Mouse (Mus musculus): ENCODE data around the gene Gm9918. TPM values are rescaled to one million over a fixed set of nuclear protein-coding genes. Genes with fewer than 3 reads are reported as not detected.
"Not testable (repeated sequence)": the region's sequence is repeated elsewhere in the genome, so short reads cannot be mapped to it uniquely, and the experiment has no call there.

Gm9918 gene
- total RNA-seq (2022), result not detected

DNA sequence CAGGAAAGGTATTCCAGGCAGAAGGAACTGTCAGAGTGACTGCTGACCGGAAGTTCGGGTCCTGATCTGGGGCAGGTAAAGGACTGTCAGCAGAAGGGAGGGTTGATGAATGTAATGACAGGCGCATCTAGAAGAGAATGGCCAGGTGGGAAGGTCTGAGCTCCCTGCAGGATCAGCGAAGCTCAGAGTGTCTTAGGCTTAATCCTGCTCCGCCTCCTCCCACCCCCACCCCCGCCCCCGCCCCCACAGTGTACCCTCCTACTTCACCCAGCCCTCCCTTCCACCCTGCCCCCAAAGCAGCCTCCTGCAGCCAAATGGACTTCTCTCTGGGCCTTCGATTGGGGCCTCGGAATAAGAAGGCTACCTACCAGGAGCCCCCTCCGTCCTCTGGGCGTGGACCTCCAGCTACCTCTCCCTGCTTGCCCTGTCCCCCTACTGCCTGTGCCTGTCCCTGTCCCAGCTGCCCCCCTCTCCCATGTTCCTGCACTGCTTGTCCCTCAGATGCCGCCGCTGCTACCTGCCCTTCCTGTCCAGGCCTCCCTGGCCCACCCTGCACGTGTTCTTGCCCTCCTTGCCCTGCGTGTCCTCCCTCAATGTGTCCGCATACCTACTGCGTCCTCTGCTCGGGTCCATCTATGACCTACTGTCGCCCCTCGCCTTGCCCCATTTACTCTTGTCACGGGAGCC lies at the start of gene Gm9918:
Gm9918 (plus strand) TSS at position 290 of the 687 bp plus-strand sequence.
- no peak for DNase-seq (ENCODE audit: low spot score in 2 of 2)

DNA sequence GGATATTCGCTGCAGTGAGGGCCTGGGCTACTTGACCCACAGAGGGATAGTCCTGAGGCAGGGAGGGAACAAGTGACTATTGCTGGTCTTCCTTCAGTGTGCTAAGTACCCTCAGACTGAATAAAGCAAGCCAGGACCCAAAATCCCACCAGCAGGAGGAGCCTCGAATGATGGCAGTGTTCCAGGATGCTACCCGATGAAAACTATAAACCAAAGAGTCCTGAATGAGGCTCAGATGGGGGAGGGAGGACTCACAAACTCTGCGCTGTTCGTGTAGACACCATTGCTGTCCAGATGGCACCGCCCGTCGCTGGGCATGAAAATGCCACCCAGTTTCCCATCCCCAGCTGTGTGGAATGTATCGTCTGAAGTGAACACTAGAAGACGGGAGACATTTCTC lies 48.0 kb upstream of the Gm9918 start:
- DNase-seq (ENCODE audit: low spot score in 2 of 2), result no peak

DNA sequence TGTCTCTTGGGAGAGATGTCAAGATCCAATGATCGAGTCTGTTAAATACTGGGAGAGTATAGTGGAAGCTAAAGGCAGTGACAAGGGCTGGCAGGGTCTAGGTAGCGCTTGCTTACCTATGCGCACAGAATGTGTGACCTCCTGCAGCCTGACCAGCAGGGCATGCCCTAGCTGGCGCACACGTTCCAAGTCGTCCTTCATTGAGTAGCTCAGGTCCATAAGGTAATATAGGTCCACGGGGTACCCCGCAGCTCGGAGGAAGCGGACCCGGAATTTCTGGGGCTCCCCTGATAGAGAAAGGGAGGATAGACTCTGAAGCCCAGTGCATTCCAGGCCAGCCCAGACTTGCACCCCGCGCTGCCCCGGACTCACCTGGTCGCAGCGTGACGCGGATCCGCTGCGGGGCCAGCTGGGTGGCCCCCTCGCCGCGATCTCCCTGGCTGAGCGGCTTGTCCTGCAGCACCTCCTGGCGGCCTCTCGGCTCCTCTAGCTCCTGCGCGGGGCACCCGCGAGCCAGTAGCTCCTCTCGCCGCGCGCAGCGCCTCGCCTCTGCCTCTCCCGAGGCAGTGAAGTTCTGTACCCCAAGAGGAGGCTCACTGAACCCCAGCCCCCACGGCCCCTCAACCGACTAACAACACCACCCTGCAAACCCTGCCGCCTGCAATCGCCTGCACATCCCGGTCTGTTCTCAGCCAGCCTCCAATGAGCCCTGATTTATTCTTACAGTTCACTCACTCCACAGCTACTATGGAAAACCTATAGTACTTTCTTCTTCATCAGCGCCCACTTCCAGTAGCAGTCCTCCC lies 46.0 kb upstream of the Gm9918 start:
- peak; percentile 61 to 69 for DNase-seq (ENCODE audit: low spot score in 2 of 2)

DNA sequence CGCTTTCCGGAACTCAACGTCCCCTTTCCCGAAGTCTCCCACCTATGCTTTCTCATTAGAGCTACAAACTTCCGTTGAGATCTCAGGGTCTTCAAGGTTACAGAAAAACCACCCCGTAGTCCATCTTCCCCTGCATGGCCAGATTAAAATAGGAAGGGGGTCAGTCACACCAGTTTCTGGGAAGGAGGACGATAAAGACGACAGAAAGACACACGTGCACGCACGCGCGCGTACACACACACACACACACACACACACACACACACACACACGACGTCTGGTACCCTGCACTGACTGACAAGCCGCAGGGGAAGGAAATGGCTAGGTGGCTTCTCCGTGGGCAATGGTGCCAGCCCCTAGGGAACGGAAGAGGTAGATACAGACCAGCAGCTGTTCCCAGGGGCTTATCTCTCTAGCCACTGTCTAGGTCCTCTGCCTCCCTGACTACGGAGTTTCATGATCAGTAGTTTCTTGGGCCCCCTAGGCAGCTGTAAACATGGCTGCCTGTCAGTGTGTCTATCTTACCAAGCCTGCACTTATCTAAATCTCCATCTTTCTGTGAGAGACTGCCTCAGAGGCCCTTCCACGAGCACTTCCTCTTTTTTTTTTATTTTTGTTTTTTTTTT lies 45.3 kb upstream of the Gm9918 start:
- DNase-seq (ENCODE audit: low spot score in 2 of 2), result no peak

DNA sequence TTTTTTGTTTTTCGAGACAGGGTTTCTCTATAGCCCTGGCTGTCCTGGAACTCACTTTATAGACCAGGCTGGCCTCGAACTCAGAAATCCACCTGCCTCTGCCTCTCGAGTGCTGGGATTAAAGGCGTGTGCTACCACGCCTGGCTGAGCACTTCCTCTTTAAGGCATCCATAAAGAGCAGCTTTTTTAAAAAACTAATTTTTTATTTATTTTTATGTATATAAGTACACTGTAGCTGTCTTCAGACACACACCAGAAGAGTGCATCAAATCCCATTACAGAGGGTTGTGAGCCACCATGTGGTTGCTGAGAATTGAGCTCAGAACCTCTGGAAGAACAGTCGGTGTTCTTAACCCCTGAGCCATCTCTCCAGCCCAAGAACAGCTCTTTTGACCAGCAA lies 44.7 kb upstream of the Gm9918 start:
- not testable (repeated sequence) for DNase-seq (ENCODE audit: low spot score in 2 of 2)

DNA sequence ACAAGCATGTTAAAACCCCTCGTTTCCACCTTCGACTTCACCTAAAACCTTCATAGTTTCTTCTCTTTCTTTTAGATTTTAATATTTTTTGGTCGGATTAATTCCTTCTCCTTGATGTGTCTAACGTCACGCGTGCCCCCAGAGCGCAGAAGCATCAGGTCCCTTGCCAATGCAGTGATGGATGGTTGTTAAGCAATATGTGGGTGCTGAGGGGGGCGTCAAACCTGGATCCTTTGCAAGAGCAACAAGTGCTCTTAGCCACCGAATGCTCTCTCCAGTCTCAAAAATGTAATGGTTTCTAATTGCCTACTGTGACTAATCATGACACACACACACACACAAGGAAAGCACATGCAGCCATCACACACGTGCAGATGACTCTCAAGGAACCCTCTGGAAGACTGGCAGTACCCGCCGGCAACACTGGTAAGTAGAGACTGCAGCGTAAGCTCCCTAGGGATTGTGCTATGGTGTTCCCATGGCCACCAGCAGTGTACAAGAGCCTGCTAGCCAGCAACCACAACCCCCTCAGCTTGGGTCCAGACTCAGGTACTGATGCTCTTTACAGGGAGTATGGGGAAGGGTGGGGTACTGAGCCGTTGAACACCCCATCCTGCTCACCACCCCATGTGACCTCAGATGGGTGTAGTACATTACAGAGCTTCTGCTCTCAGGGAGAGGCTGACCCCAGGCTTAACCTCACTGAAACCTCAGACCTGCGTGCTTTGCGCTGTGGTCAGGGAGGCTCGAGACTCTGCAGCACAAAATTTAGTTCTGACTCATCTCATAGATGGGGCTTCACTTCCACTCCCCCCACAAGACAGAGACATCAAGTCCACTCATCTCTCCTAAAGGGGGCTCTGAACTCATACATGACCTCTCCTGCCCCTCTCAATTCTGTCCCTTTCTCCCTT lies 39.7 kb upstream of the Gm9918 start:
- DNase-seq (ENCODE audit: low spot score in 2 of 2), result no peak

DNA sequence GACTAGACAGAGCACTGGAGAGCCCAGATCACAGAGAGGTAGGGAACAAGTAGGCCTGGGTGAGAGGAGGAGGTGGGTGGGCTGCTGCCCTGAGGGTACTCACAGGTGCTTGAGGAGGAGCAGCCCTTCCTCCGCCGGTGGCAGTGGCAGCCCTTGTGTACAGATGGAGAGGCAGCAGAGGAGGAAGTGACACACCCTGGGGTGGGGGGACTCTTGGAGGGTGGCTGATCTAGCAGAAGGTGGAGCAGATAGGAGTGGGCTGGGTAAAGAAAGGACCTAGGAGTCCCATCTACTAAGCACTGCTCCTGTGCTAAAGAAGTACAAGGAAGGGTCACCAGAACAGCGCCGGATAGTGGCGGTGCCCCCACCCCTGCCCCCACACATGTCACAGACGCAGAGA lies 38.6 kb upstream of the Gm9918 start, which contains the start of gene Itgb7:
Itgb7 (minus strand) TSS at position 197 of the 400 bp plus-strand sequence.
- DNase-seq (ENCODE audit: low spot score in 2 of 2), result no peak

DNA sequence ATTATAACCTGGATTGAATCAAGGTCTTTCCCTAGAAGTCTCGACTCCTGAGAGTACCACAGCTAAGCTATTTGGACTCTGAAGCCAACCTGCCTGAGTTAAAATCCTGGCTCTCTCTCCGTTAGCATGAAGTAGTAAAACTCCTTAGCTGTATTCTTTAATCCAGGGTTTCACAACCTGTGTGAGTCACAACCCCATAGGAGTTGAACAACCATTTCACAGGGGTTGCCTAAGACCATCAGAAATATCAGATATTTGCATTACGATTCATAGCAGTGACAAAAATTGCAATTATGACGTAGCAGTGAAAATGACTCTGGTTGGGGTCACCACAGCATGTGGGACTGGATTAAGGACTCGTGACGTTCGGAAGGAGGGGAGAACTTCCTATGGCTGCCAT lies 37.6 kb upstream of the Gm9918 start:
- DNase-seq (ENCODE audit: low spot score in 2 of 2), result no peak

DNA sequence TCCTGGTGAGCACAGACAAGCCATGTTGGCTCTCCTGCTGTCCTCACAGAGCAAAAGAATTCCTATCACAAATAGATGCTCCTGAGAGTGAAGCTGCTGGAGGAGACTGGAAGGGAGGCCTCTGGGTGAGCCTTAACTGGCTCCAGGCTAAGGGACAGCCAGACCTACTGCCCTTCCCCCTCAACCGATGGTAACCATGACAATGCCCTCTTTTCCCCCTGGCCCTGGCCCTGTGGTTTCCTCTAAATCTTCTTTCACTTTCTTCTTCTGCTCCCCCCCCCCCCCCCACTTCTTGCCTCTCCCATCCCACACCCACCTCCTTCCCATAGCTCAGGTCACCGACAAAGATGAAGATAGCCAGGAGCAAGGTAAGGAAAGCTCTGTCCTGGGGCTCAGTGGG lies 36.5 kb upstream of the Gm9918 start:
- DNase-seq (ENCODE audit: low spot score in 2 of 2), result no peak

DNA sequence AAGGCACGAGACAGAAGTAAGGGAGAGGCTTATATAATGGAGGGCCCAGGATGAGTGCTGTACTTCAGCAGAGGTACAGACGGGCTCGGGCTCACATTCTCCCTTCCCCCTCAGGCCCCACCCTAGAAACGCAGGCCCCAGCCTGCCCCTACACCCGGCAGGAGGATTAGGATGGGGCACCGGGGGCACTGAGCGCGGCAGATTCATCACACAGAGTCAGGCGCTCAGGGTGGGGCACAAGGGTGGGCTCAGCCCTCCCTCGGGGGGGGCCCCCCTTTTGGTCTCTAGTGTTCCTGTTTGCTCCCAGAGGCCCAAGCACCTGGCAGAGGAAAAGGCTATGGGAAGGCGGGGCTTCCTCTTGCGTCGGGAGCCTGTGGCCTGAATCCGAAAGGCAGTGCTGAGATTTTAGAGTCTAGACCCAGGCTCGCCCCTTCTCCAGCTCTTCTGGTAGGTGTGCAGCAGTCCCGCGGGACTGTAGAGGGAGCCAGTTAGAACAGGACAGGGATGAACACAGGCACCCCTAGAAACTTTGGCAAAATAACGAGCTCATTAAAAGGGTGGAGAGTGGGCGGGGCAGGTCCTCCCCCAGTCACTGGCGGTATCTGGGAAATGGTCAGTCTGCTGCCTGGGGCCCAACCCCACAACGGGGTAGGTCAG lies 34.9 kb upstream of the Gm9918 start:
- DNase-seq (ENCODE audit: low spot score in 2 of 2), result no peak

DNA sequence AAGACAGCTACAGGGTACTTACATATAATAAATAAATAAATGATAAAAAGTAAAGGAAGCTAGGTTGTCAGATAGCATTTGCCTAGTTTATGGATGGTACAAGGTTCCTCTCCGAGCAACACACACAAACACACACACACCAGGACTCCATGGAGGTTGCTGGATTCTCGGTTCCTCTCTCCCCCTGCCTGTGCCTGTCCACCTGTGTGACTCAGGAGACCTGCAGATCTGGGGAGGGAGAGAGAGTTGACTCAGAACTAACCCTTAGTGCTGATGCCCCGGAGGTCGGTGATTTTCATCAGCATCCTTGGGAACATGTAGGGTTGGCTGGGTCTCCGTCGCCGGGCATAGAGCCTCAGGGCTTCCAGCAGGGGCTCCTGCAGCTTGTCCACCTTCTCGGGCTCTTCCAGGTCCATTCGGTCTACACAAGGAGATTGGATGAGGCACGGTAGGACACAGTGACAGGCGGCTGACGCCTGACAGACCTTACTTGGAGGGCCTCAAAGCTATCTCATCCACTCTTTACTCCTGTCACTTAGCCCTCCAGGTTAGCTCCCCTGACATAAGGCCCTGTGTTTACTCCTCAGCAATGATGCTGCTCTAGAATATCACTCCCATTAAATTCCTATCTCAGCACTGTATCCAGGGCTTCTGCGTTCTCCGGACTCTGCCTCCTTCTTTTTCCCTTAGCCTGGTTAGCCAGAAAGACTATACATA lies 31.7 kb upstream of the Gm9918 start:
- DNase-seq (ENCODE audit: low spot score in 2 of 2), result no peak

DNA sequence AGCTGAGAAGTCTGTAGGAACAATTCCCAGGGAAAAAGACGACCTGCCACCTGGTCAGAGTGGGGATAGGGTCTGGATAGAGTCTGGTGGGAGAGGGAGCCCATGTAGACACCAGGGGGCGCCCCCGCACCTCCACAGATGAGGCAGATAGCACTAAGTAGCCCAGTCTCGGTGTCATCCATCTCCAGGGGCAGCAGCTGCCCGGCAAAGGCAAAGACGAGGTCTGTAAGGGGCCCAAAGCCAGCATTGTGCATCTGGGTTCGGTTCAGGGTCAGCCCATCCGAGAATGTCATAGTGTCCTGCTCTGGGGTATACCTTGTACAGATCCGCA lies 31.1 kb upstream of the Gm9918 start:
- DNase-seq (ENCODE audit: low spot score in 2 of 2), result peak; percentile 72 to 78

DNA sequence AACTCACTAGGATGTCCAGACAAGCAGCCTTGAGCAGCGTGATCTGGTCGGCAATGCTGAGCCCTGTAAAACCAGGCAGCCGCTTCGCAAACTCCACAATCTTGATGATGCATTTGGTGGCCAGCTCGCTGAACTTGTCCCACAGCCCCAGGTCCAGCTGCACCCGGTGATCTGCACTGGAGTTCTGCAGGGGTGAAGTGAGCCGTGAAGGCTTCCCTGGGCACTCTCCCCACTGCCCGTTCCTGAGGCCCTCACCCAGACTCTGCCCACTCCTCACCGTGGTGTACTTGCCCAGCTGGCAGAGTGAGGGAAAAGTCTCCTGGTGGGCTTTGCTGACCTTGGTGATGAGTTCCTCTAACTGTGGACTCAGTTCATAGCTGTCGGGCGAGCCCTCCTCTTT lies 30.5 kb upstream of the Gm9918 start:
- no peak for DNase-seq (ENCODE audit: low spot score in 2 of 2)

DNA sequence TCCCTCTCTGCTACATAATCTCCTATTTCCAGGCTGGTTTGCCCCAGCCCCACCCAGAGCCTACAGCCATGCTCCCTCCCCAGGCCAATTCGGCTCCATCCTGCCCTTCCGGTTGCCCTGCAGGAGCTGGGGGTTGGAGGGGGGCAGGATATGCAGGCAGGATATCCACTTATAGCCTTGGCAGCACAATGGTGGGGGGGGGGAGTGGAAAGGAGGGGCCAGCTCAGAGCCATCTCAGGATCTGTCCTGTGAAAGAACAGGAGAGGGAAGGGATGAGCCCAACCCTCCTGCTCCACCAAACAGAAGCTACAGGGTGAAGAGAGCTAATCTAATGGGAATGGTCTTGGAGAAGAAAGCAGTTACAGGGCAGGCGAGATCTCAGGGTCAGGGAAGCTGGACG lies 29.8 kb upstream of the Gm9918 start:
- DNase-seq (ENCODE audit: low spot score in 2 of 2), result no peak

DNA sequence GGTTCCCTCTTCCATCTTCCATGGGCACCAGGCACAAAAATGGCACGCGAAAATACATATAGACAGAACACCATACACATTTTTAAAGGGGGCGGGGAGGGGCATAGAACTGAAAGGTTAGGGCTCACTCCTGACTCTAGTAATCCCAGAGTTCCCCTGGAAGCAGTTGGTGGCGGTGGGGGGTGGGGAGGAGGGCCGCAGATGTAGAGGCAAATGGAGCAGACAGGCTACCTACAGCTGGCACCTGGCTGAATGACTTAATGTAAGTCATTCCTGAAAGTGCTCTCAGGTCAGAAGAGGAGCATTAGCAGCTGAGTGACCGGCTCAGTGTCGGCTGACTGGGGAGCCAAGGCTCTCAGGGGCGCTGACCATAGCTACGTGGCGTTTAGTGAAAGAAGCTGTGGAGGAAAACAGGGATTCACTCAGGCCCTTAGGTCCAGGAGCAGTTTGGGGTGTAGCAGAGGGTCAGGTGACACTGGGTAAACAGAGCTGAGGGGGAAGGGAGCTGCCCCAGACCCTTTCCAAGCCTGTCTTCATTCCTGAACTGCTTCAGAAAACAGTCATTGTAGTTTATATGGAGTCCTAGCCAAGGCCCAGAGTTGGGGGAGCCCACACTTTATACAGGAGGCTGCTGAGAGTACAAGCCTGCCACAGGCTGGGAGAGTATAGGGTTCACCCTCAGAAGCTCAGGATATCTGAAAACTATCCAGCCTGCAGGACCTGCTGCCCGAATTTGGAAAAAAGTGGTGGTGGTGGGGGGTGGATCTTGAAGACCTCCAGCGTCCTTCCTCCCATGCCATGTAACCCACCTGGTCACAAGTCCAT lies 27.7 kb upstream of the Gm9918 start:
- DNase-seq (ENCODE audit: low spot score in 2 of 2), result no peak

DNA sequence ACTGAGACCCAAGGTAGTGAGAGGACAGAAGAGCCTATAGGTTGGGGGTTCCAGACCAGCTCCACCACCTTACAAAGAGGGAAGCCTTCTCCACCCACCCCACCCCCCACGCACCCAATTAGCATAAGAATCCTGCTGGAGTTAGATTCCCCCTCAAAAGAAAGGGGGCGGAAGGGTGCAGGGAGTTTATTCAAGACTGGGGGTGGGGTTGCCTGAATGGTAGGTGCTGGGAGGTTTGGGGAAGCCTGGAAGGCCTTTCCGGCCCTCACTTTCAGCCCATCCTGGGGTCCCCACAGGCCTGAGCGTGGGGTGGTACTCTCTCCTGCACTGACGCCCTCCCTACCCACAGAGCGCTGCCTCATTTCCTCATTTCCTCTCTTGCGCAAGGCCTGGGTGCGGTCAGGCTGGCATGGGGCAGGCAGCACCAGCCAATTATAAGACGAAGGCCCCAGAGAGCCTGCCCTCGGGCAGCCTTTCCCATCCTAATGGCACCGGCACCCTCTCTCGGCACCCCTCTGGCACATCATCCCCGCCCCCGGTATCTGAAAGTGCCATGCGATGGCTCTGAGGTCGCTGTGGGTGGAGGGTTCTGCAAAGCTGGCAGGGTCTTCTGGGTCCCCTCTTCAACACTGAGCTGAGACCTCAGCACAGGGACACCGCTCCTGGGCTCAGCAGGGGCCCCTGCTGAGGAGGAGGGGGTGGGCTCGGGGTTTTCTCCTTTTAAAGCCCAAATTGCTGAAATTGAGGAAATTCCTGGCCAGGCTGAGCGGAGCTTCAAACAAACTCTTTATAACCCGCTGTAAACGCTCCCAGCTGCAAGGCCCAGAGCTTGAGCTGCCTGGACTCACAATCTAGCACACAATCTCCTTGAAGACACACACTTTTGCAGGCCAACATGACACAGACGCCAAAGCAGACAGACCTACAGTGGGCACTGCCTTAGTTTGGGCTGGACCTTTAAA lies 26.9 kb upstream of the Gm9918 start:
- peak in 1 of 2 experiments; percentile 40 for DNase-seq (ENCODE audit: low spot score in 2 of 2)

DNA sequence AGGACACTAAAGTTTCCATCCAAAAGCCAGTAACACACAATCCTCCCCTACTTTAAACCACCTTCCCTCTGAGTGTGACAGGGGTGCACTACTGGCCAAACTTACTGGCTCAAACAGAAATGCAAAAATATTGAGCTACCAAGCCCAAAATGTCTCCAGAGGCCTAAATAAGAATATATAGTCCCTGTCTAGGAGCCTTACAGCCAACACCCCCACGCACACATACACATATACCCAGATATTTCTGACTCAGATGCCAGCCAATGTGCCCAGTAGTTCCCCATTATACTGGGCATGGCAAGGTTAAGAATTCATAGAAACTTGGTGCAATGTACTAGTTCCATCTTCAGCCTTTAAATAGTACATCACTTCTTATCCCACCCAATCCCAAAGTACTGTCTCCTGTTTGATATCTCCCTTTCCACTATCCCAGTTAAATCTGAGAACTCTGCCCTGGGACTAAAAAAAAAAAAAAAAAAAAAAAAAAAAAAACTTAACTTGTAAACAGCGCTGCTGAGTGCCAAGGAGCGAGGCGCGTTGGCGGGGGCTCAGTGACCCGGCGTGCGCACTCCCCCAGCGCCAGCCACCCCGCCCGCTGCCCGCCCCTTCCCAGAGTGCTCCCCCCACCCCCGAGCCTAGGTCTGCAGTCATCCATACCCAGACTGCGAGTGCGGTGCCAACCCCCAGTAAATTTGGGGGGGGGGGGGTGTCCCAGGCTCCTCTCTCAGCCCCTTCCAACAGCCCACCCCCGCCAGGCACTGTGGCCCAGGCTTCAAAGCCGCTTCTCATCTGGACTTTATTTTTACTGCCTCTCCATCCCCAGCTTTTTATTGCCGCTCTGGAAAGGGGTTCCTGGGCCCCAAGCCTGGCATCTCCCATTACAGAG lies 25.8 kb upstream of the Gm9918 start:
- peak in 1 of 2 experiments; percentile 60 for DNase-seq (ENCODE audit: low spot score in 2 of 2)

Measured in gastrocnemius, adult 8-10 months (tissue).